Mouse (Mus musculus): Measurements from ENCODE around the gene Gm13290. TPM values are rescaled to one million over a fixed set of nuclear protein-coding genes. Genes with fewer than 3 reads are reported as not detected.
"Not testable (repeated sequence)": the region's sequence is repeated elsewhere in the genome, so short reads cannot be mapped to it uniquely, and the experiment has no call there.

The Gm13290 gene
- polyA plus RNA-seq, 1 experiment from 2014 or later = 0.92 TPM

GRCm38 (mm10) chr4:88793936-88794675, 20.5 kb downstream of the Gm13290 start, which contains the start of gene Gm13275:
Gene Gm13275, plus strand, starts transcription at chr4:88794487.
- not testable (repeated sequence) for H3K4me3 ChIP-seq (ENCODE audit: low read length); H3K27ac ChIP-seq (ENCODE audit: low read depth, low read length); H3K36me3 ChIP-seq (ENCODE audit: control insufficient read depth, insufficient read depth, low read length); ATAC-seq (ENCODE audit: low FRiP score, low TSS enrichment); H3K4me1 ChIP-seq (ENCODE audit: control insufficient read depth, insufficient read depth, low read length); H3K4me2 ChIP-seq (replicated peaks; ENCODE audit: low read depth, low read length); H3K27me3 ChIP-seq (ENCODE audit: control insufficient read depth, insufficient read depth, low read length); H3K9me3 ChIP-seq (ENCODE audit: control insufficient read depth, low read length); H3K9ac ChIP-seq (ENCODE audit: low read depth, low read length)
- WGBS = 0% methylated on average over 7 of the region's 52 CpGs

DNA sequence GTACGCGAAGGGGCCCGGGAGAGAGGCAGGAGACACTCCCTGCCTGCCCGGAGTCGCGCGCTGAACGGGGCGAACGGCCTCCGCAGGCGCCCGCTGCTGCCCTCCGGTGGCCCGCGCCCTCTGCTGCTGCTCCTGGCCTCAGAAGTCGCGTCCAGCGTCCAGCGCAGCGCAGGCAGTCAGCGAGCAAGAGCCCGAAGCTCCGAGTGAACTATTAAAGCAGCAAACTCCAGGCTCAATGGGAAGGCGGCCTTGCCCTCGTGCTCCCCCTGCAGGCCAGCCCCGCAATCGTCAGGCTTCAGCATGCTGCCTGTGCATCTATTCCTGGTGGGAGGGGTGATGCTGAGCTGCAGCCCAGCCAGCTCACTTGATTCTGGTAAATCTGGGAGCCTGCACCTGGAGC, 23.5 kb downstream of the Gm13290 start, which contains the start of gene Gm13279:
Gene Gm13279, plus strand, starts transcription at position 301 of the 400 bp plus-strand sequence.
- H3K4me2 ChIP-seq (replicated peaks; ENCODE audit: low read depth, low read length); H3K36me3 ChIP-seq (ENCODE audit: control insufficient read depth, insufficient read depth, low read length); H3K27ac ChIP-seq (ENCODE audit: low read depth, low read length); H3K27me3 ChIP-seq (ENCODE audit: control insufficient read depth, insufficient read depth, low read length); H3K9me3 ChIP-seq (ENCODE audit: control insufficient read depth, low read length); ATAC-seq (ENCODE audit: low FRiP score, low TSS enrichment); H3K4me3 ChIP-seq (ENCODE audit: low read length); H3K4me1 ChIP-seq (ENCODE audit: control insufficient read depth, insufficient read depth, low read length); H3K9ac ChIP-seq (ENCODE audit: low read depth, low read length): not testable (repeated sequence)
- WGBS = no CpG with 5 or more reads among the region's 28 CpGs

GRCm38 (mm10) chr4:88799365-88799764, 25.7 kb downstream of the Gm13290 start, which contains the start of gene Gm13285:
Gene Gm13285, plus strand, starts transcription at chr4:88799665.
- H3K27me3 ChIP-seq (ENCODE audit: control insufficient read depth, insufficient read depth, low read length); H3K4me3 ChIP-seq (ENCODE audit: low read length); H3K4me2 ChIP-seq (replicated peaks; ENCODE audit: low read depth, low read length); ATAC-seq (ENCODE audit: low FRiP score, low TSS enrichment); H3K36me3 ChIP-seq (ENCODE audit: control insufficient read depth, insufficient read depth, low read length); H3K9me3 ChIP-seq (ENCODE audit: control insufficient read depth, low read length); H3K4me1 ChIP-seq (ENCODE audit: control insufficient read depth, insufficient read depth, low read length); H3K9ac ChIP-seq (ENCODE audit: low read depth, low read length); H3K27ac ChIP-seq (ENCODE audit: low read depth, low read length): not testable (repeated sequence)
- WGBS = 3% methylated on average over 3 of the region's 7 CpGs

DNA sequence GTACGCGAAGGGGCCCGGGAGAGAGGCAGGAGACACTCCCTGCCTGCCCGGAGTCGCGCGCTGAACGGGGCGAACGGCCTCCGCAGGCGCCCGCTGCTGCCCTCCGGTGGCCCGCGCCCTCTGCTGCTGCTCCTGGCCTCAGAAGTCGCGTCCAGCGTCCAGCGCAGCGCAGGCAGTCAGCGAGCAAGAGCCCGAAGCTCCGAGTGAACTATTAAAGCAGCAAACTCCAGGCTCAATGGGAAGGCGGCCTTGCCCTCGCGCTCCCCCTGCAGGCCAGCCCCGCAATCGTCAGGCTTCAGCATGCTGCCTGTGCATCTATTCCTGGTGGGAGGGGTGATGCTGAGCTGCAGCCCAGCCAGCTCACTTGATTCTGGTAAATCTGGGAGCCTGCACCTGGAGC, 29.3 kb downstream of the Gm13290 start, which contains the start of gene Gm13287:
Gene Gm13287, plus strand, starts transcription at position 301 of the 400 bp plus-strand sequence.
- not testable (repeated sequence) for H3K27ac ChIP-seq (ENCODE audit: low read depth, low read length); H3K9me3 ChIP-seq (ENCODE audit: control insufficient read depth, low read length); H3K9ac ChIP-seq (ENCODE audit: low read depth, low read length); H3K27me3 ChIP-seq (ENCODE audit: control insufficient read depth, insufficient read depth, low read length); H3K4me2 ChIP-seq (replicated peaks; ENCODE audit: low read depth, low read length); ATAC-seq (ENCODE audit: low FRiP score, low TSS enrichment); H3K4me1 ChIP-seq (ENCODE audit: control insufficient read depth, insufficient read depth, low read length); H3K4me3 ChIP-seq (ENCODE audit: low read length); H3K36me3 ChIP-seq (ENCODE audit: control insufficient read depth, insufficient read depth, low read length)
- no CpG with 5 or more reads among the region's 29 CpGs for WGBS

DNA sequence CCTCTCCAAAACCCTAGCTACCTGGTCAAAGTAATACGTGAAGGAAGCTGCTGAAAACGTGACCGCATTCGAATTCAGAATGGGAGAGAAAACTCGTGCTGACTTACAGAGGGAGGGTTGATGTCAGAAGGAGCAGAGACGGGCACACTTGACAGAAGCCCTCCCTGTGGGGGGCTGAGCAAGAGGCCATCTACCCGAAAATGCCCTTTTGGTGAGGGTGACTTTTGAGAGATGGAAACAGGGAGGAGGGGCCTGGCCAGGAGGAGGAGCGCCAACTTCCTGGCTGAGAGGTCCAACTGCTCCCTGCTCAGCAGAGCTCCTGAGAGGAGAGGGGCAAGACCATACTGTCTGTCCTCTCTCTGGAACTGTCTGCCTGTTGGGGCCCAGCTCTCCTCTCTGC, 31.6 kb downstream of the Gm13290 start, which contains the start of gene Gm13288:
Gene Gm13288, plus strand, starts transcription at position 301 of the 400 bp plus-strand sequence.
- H3K27me3 ChIP-seq (ENCODE audit: control insufficient read depth, insufficient read depth, low read length); H3K27ac ChIP-seq (ENCODE audit: low read depth, low read length); H3K9me3 ChIP-seq (ENCODE audit: control insufficient read depth, low read length); H3K4me1 ChIP-seq (ENCODE audit: control insufficient read depth, insufficient read depth, low read length); H3K4me3 ChIP-seq (ENCODE audit: low read length); ATAC-seq (ENCODE audit: low FRiP score, low TSS enrichment); H3K4me2 ChIP-seq (replicated peaks; ENCODE audit: low read depth, low read length); H3K36me3 ChIP-seq (ENCODE audit: control insufficient read depth, insufficient read depth, low read length); H3K9ac ChIP-seq (ENCODE audit: low read depth, low read length): not testable (repeated sequence)
- no CpG with 5 or more reads among the region's 8 CpGs for WGBS

DNA sequence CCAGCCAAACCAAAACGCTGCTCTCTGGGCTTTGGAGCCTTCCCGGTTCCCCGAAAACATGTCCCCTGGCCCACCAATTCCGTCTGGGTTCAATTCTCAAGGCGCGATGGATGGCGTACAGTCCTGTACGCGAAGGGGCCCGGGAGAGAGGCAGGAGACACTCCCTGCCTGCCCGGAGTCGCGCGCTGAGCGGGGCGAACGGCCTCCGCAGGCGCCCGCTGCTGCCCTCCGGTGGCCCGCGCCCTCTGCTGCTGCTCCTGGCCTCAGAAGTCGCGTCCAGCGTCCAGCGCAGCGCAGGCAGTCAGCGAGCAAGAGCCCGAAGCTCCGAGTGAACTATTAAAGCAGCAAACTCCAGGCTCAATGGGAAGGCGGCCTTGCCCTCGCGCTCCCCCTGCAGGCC, 32.1 kb downstream of the Gm13290 start:
- 0% methylated on average over 13 of the region's 34 CpGs for WGBS
- not testable (repeated sequence) for H3K4me1 ChIP-seq (ENCODE audit: control insufficient read depth, insufficient read depth, low read length); H3K4me3 ChIP-seq (ENCODE audit: low read length); H3K36me3 ChIP-seq (ENCODE audit: control insufficient read depth, insufficient read depth, low read length); H3K27ac ChIP-seq (ENCODE audit: low read depth, low read length); H3K27me3 ChIP-seq (ENCODE audit: control insufficient read depth, insufficient read depth, low read length); H3K4me2 ChIP-seq (replicated peaks; ENCODE audit: low read depth, low read length); H3K9me3 ChIP-seq (ENCODE audit: control insufficient read depth, low read length); ATAC-seq (ENCODE audit: low FRiP score, low TSS enrichment); H3K9ac ChIP-seq (ENCODE audit: low read depth, low read length)

GRCm38 (mm10) chr4:88815928-88816327, 42.3 kb downstream of the Gm13290 start, which contains the start of gene Ifna7:
Gene Ifna7, plus strand, starts transcription at chr4:88816228.
- Histone ChIP-seq H3K4me1 (ENCODE audit: control insufficient read depth, insufficient read depth, low read length) (no peaks in the 10 kb centered on the region), H3K9me3 (ENCODE audit: control insufficient read depth, low read length) (no peaks in the 10 kb centered on the region), H3K4me3 (ENCODE audit: low read length) (no peak within 1 kb of the TSS), H3K9ac (ENCODE audit: low read depth, low read length) (no peak within 1 kb of the TSS), H3K27ac (ENCODE audit: low read depth, low read length) (no peak within 1 kb of the TSS), H3K4me2 (replicated peaks; ENCODE audit: low read depth, low read length) (no peak within 1 kb of the TSS), H3K36me3 (ENCODE audit: control insufficient read depth, insufficient read depth, low read length) (no peaks in the 10 kb centered on the region), H3K27me3 (ENCODE audit: control insufficient read depth, insufficient read depth, low read length) (no peaks in the 10 kb centered on the region)
- WGBS = 63% methylated on average over 3 of the region's 3 CpGs
- no peak for ATAC-seq (ENCODE audit: low FRiP score, low TSS enrichment)

DNA sequence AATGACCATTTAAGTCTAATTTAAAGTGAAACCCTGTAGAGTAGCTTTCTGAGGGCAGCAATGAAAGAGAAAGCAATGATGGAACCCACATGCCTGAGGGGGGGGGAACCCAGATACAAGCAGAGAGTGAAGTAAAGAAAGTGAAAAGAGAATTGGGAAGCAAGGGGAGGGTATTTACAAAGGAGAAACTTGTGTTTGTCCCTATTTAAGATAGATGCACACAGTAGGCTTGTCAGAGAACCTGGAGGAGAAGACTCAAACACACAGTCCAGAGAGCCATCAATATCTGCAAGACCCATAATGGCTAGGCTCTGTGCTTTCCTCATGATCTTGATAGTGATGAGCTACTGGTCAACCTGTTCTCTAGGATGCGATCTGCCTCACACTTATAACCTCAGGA, 46.0 kb downstream of the Gm13290 start, which contains the start of gene Ifna11:
Gene Ifna11, plus strand, starts transcription at position 301 of the 400 bp plus-strand sequence.
- no peaks in the 10 kb centered on the region for H3K9me3 ChIP-seq (ENCODE audit: control insufficient read depth, low read length)
- no peak for ATAC-seq (ENCODE audit: low FRiP score, low TSS enrichment)
- 81% methylated on average over 1 of the region's 1 CpGs for WGBS
- no peak within 1 kb of the TSS for H3K9ac ChIP-seq (ENCODE audit: low read depth, low read length)
- no peak within 1 kb of the TSS for H3K4me3 ChIP-seq (ENCODE audit: low read length)
- H3K27me3 ChIP-seq (ENCODE audit: control insufficient read depth, insufficient read depth, low read length) = no peaks in the 10 kb centered on the region
- H3K4me2 ChIP-seq (replicated peaks; ENCODE audit: low read depth, low read length) = no peak within 1 kb of the TSS
- H3K4me1 ChIP-seq (ENCODE audit: control insufficient read depth, insufficient read depth, low read length) = no peaks in the 10 kb centered on the region
- no peaks in the 10 kb centered on the region for H3K36me3 ChIP-seq (ENCODE audit: control insufficient read depth, insufficient read depth, low read length)
- no peak within 1 kb of the TSS for H3K27ac ChIP-seq (ENCODE audit: low read depth, low read length)

- Histone ChIP-seq H3K9ac (ENCODE audit: low read depth, low read length) (no peak overlapping the region), H3K4me1 (ENCODE audit: control insufficient read depth, insufficient read depth, low read length) (no peaks in the 10 kb centered on the region), H3K27ac (ENCODE audit: low read depth, low read length) (no peak overlapping the region), H3K27me3 (ENCODE audit: control insufficient read depth, insufficient read depth, low read length) (no peaks in the 10 kb centered on the region), H3K9me3 (ENCODE audit: control insufficient read depth, low read length) (no peaks in the 10 kb centered on the region), H3K4me3 (ENCODE audit: low read length) (no peak overlapping the region), H3K36me3 (ENCODE audit: control insufficient read depth, insufficient read depth, low read length) (no peaks in the 10 kb centered on the region), H3K4me2 (replicated peaks; ENCODE audit: low read depth, low read length) (no peak overlapping the region)
- WGBS = 32% methylated on average over 4 of the region's 4 CpGs
- ATAC-seq (ENCODE audit: low FRiP score, low TSS enrichment) = no peak
Measured at GRCm38 (mm10) chr4:88822995-88823394, 49.4 kb downstream of the Gm13290 start.
